Mouse (Mus musculus): ENCODE measurements around the gene Tmc5.
A peak's percentile ranks its signal among the peaks of the same experiment; 100 is the strongest.

Gene Tmc5

GRCm38 (mm10) chr7:118610721-118611120 lies 13.6 kb downstream of the Tmc5 start:
- DNase-seq (ENCODE audit: low read depth): no peak

GRCm38 (mm10) chr7:118611185-118611749 lies 14.2 kb downstream of the Tmc5 start:
- DNase-seq (ENCODE audit: low read depth): no peak

GRCm38 (mm10) chr7:118611933-118612332 lies 14.8 kb downstream of the Tmc5 start:
- no peak for DNase-seq (ENCODE audit: low read depth)

GRCm38 (mm10) chr7:118614076-118614475 lies 17.0 kb downstream of the Tmc5 start:
- no peak for DNase-seq (ENCODE audit: low read depth)

- DNase-seq (ENCODE audit: low read depth): no peak
These were observed 21.0 kb downstream of the Tmc5 start for GRCm38 (mm10) chr7:118618104-118618503.

GRCm38 (mm10) chr7:118620243-118620906 lies 23.3 kb downstream of the Tmc5 start:
- no peak for DNase-seq (ENCODE audit: low read depth)

- DNase-seq (ENCODE audit: low read depth): no peak
These were observed 24.0 kb downstream of the Tmc5 start for GRCm38 (mm10) chr7:118621094-118621493.

- no peak for DNase-seq (ENCODE audit: low read depth)
These were observed 30.6 kb downstream of the Tmc5 start for GRCm38 (mm10) chr7:118627550-118628298.

- no peak for DNase-seq (ENCODE audit: low read depth)
These were observed 36.0 kb downstream of the Tmc5 start for GRCm38 (mm10) chr7:118633094-118633493.

GRCm38 (mm10) chr7:118633951-118634350 lies 36.9 kb downstream of the Tmc5 start:
- no peak for DNase-seq (ENCODE audit: low read depth)

GRCm38 (mm10) chr7:118637466-118637865 lies 40.4 kb downstream of the Tmc5 start:
- DNase-seq (ENCODE audit: low read depth): peak; percentile 56

GRCm38 (mm10) chr7:118646237-118646636 lies 49.1 kb downstream of the Tmc5 start:
- no peak for DNase-seq (ENCODE audit: low read depth)

GRCm38 (mm10) chr7:118649328-118649727 lies 52.2 kb downstream of the Tmc5 start:
- DNase-seq (ENCODE audit: low read depth): no peak

- DNase-seq (ENCODE audit: low read depth): no peak
These were observed 53.0 kb downstream of the Tmc5 start for GRCm38 (mm10) chr7:118650119-118650518.

- no peak for DNase-seq (ENCODE audit: low read depth)
These were observed 53.8 kb downstream of the Tmc5 start for GRCm38 (mm10) chr7:118650891-118651290.

GRCm38 (mm10) chr7:118652572-118653295 lies 55.6 kb downstream of the Tmc5 start:
- no peak for DNase-seq (ENCODE audit: low read depth)

- DNase-seq (ENCODE audit: low read depth): no peak
These were observed 59.6 kb downstream of the Tmc5 start for GRCm38 (mm10) chr7:118656730-118657129.

- DNase-seq (ENCODE audit: low read depth): no peak
These were observed 70.7 kb downstream of the Tmc5 start for GRCm38 (mm10) chr7:118667773-118668172.

- no peak for DNase-seq (ENCODE audit: low read depth)
These were observed 73.0 kb downstream of the Tmc5 start for GRCm38 (mm10) chr7:118670142-118670541.

GRCm38 (mm10) chr7:118676826-118677225 lies 79.7 kb downstream of the Tmc5 start:
- no peak for DNase-seq (ENCODE audit: low read depth)

GRCm38 (mm10) chr7:118688199-118688598 lies 91.1 kb downstream of the Tmc5 start:
- peak; percentile 70 for DNase-seq (ENCODE audit: low read depth)

GRCm38 (mm10) chr7:118689088-118689487 lies 92.0 kb downstream of the Tmc5 start:
- DNase-seq (ENCODE audit: low read depth): no peak

GRCm38 (mm10) chr7:118691287-118691686 lies 94.2 kb downstream of the Tmc5 start:
- no peak for DNase-seq (ENCODE audit: low read depth)

Measured in 416B (cell line).